Mouse (Mus musculus) T-helper 2 cell (primary cell): ENCODE measurements around the gene Cmya5.
"Not testable (repeated sequence)": the region's sequence is repeated elsewhere in the genome, so short reads cannot be mapped to it uniquely, and the experiment has no call there.

Experiments
- in situ Hi-C: fragments of 300-600 bp; cut with MboI, MseI; formaldehyde crosslinking; loops from one replicate; pipeline ENCODE4 v1.15.1; 2025; ENCODE audit warnings: high pct_unique_total_duplicates

Cmya5 gene

DNA sequence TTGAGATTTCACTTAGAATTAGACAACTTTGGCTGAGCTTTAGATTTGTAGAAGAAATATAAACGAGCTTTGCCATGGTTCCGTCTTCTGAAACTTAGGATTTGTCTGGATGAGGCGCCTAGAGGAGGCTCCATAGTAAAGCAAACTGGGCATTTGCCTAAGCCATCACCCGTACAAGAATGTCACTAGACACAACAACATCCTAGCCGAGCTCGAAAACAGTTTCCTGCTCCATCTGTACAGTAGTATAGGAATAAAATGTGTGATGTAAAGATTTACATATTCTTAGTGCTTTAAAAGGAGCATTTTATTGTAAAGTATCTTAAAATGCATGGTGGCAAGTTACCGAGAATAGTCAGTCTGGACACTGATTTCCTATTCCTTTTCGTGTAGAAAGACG lies 22.2 kb downstream of the Cmya5 start:
- in situ Hi-C loops: loop anchor here (10.0 kb wide), 1 partner anchor 348 kb away; no protein-coding TSS in a partner anchor

DNA sequence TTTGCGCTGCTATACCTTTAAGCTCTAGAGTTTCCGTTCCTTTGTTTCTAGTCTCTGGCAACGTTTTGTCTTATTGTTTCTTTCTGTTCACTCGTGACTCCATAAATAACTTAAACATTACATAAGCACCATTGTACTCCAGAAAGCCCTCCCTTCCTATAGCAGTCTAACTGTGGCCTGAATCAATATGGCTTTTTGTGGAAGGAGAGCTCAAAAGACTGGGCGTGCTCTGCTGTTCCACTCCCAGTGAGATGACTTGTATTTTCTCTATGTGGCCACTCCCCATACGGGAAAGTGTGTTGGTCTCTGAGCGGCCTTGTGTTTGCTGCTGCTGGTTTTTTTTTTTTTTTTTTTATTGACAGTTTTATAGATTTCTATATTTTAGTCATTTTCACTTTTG lies 27.3 kb downstream of the Cmya5 start:
- in situ Hi-C loops: no loop called here

DNA sequence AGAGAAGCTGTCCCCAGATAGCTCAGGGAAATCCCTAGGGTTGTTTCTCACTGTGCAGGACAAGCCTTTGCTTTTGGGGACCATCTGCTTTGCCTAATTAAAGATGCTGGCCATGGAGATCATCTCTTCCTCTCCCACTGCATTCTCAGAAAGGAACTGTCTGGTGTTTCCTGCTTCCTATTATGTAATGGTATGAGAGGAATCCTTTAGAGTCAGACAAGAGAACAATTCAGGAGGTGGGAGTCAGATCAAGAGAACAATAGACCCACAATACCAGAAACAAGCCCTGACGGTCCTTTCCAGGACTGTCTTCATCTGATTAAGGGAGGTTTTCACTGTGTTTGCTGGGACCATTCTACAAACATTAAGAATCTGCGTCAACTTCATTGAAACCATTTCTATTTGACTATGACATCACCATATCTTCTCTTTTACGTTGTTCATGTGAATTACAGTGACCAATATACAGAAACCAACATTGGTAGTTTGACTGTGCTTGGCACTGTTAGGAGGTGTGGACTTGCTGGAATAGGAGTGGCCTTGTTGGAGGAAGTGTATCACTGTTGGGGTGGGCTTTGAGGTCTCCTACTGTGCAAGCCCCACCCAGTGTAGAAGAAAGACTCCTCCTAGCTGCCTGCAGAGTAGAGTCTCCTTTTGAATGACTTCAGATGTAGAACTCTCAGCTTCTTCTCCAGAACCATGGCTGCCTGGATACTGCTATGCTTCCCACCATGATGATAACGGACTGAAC lies 42.0 kb downstream of the Cmya5 start:
- in situ Hi-C loops: no loop called here

DNA sequence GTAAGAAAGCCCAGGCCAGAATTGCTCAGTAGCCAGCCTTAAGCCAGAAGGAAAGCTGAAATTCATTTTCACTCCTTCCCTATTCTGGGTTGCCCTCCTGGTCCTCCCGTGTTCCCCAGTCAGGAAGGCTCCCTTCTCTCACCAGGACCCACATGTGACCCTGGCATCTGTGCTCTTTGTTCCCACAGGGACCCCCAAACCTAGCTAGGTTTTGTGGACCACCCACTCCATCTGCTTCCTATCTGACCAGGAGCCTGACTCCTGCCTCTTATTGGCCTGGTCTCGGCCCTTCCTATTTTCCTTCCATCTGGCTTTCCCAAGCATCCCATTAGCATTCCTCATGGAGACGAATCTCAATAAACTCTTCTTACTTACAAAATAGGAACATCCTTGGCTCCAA lies 45.9 kb downstream of the Cmya5 start:
- in situ Hi-C loops: no loop called here

DNA sequence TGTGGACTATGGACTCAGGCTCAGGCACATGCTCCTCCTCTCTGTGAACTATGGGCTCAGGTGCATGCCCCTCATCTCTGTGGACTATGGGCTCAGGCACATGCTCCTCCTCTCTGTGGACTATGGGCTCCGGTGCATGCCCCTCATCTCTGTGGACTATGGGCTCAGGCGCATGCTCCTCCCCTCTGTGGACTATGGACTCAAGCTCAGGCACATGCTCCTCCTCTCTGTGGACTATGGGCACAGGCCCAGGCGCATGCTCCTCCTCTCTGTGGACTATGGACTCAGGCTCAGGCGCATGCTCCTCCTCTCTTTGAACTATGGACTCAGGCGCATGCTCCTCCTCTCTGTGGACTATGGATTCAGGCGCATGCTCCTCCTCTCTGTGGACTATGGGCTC lies 47.9 kb downstream of the Cmya5 start:
- in situ Hi-C loops: no loop called here

DNA sequence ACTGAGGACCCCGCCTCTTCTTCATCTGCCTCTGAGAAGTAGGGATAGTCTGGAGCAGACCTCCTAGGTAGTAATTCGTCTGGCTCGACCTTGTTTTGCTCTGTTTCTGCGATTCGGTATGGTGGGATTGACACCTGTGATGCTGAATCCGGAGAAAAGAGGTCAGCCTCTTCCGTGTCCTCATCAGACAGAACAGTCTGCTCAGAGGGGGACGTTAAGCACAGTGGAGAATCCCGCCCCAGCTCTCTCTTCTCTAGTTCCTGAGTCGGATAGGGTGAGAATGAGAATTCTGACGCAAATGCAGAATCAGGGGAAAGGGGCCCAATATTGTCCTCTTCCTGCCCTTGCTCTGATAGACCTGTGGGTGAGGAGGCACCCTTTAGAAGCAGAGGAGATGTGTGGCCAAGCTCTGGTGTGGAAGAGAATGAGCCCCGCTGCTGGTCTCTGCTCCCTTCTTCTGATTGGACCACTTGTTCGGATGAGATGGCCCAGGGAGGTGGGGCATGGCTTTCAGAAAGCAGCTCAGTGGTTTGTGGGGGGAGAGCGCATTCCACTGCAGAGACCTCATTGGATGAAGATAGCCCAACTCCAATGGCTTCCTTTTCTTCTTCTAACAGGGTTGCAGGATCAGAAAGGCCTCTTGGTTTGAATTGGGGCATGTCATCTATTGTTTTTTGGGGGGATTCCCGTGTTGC lies 49.3 kb downstream of the Cmya5 start:
- in situ Hi-C loops: no loop called here

DNA sequence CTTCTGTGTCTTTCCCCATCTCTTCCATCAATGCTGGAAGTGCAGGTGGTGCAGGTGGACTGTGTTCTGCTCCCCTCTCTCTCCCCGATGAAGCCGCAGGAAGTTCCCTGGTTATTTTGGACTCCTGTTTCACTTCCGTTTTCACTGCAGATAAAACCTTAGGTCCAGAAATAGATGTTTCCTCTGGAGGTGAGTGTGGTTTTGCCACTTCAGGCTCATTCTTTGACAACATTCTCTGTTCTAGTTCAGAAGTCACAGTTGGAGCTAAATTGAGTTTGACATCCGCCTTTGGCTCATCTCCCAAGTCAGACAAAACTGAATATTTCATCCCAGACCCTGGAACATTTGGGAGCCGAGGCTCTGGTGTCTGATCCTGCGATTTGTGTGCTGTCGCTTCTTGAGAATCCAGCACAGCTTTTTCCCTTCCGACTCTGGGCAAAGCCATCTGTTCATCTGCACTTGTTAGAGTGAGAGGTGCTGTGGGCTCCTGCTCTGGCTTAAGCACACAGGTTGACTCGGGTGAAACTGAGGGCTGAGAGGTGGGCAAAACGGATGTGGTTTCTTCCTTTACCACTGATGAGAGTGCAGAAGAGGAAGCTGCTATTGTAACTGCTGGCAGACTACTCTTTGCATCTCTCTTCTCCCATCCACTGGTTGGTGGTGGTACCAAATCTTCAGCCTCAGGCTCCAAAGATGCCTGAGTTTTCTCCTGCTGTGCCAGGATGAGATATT lies 50.2 kb downstream of the Cmya5 start:
- in situ Hi-C loops: no loop called here

DNA sequence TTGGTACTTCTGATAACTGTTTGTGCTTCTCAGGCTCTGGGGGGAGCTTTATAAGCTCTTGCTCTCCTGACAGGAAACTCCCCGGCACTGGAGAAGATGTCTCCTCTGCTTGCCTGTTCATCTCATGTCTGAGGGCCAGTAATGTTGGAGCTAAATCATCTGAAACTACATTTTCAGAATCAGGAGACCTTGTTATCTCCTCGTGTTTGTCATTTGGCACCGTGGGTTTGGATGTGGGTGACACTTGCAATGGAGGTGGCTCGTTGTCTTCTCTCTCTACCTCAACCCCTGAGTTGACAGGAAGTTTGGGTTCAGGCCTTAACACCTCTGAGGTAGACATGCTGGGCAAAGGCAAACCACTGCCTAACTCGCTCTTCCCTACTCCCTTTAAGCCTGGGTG lies 50.8 kb downstream of the Cmya5 start:
- in situ Hi-C loops: no loop called here

DNA sequence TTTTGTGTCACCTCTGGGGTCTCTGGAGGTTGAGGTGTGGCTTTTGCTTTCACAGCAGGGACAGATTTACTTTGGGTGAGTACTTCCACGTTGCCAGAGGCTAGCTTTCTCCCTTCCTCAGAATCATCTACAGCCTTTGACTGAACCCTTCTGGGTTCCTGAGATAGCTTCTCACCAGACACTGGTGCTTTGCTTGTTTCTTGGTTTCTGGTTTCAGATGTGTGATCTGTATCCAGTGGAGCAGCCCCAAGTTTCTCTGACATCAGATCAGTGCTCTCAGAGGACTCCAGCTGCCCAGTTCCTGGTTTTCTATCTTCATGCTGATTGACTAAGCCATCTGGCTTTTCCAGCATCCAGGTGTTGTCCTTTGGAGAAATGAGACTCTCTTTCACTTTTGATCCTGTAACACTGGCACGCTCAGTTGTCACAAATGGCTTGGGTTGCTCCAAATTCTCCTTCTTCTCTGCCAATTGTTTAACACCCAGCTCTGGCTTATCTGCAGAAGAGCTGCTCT lies 51.6 kb downstream of the Cmya5 start:
- in situ Hi-C loops: no loop called here

DNA sequence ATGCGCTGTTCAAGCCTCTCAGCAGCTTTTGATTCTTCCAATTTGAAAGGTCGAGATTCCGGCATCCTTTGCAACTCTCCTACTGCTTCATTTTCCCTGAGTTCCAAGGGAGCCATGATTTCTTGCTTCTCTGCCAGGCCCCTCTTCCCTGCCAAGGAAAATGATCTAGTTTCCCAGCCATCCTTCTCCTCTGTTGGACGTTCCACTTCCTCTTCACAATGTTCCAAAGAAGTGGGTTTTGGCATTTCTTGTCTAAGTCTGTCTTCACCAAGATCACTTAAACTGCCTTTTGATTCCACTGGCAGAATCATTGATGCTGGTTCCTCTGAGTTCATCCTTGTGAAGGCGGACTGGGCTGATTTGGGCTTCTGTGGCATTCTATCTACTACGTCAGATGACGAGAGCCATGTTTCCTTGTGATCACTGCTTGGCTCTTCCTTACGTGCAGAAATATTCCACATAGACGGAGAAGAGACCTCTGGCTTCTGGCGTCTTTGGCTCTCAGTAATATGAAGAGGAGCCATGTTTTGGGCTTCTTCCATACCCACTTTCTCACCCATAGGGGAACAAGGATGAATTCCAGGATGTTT lies 52.6 kb downstream of the Cmya5 start:
- in situ Hi-C loops: no loop called here

DNA sequence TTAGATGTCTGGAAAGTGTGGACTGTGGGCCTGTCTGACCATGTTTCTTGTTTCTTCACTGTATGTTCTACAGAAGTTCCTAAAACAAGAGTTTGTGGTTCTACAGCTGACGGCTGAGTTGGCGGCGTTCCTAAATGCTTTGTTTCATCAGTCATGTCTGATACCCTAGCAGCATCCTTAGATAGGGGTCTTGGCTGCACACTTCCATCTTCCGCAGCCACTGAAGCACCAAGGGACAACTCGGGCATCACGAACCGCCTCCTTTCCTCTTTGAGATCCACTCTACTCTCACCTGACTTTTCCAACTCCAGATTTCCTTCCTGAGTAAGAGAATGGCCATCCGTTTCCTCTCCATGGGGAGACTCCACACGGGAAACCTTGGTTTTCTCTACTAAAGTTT lies 53.3 kb downstream of the Cmya5 start:
- in situ Hi-C loops: no loop called here

DNA sequence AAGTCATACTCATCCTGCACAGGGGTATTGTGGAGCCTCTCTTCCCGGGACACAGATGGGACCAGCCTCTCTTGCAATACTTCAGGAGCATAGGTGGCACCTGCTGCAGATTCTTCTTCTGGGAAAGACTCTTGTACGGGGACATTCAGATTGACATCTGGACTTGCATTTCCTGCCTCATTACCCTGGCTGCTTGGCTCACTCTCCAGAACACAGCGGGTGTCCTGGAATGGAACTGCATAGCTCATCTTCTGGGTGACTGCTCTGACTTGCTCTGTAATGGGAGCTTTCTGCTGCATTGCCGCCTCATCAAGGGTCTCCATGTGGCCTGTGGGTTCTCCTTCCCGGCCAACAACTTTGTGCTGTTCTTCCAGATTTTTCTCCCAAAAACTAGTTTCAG lies 55.0 kb downstream of the Cmya5 start:
- in situ Hi-C loops: loop anchor here (5.0 kb wide), 1 partner anchor 48 kb away; no protein-coding TSS in a partner anchor

DNA sequence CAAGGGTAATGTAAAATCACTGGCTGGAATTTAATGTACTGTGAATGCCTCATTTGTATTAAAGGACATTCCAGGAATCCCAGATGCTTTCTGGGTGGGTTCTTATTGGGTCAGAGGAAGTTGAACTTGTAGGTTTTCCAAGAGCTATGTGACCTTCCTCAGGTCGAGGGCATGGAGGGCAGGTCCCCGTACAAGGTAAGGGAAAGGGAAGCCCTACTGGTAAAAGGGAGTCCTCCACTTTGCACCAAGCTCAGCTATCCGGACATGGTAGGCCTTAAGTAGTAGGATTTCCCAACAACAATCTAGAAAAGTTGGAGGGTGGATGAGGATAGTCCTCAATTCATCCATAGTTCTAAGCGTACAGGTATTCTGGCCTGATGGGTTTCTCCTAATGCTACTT lies 58.8 kb downstream of the Cmya5 start:
- in situ Hi-C loops: loop anchor here (5.0 kb wide), 1 partner anchor 52 kb away; no protein-coding TSS in a partner anchor

DNA sequence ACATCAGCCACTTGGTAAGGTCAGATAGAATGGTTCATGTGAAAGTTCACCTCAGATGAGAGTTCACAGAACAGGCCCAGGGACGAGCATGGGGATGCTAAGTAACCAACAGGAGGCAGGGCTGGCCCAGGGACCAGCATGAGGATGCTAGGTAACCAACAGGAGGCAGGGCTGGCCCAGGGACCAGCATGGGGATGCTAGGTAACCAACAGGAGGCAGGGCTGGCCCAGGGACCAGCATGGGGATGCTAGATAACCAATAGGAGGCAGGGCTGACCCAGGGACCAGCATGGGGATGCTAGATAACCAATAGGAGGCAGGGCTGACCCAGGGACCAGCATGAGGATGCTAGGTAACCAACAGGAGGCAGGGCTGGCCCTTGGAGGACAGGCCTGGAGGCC lies 62.2 kb downstream of the Cmya5 start:
- in situ Hi-C loops: not testable (repeated sequence)

DNA sequence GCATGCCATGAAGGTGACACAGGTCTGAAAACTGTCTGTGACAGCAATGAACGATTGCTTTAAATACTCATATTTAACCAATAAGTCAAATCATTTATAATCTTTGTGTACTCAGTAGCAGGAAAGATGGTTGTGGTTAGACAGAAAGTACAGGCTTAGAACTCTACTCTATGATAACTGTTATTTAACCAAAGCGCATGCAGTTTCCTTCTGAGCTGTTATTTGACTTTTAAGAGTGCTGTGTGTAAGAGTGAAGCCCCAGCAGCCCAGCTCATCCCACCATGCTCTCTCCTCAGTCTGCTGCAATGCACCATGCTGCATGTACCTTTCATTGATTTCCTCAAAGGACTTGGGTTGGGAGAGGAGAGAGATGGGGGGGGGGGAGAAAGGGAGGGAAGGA lies 63.7 kb downstream of the Cmya5 start:
- in situ Hi-C loops: no loop called here

DNA sequence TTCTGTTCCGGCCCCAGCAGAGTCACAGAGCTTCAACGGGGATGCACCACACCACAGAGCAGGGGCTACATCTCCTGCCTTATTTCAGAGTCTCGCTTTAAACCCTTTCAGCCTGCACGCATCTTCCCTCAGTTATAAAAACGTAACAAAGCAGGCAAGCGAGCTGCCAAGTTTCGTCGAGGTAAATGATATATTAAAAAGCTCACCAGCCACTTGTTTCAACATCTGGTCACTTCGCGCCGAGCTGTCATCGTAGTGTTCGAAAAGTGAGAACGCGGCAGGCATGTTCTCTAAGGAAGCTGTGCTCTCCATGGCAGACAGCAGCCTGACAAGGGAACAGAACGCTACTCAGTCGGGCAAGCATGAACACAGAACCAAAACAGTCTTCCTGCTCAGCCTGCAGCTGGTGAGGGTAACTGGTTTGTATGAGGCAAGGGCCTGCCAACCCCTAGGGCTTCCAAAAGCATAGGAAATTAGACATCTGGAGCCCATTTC lies 70.3 kb downstream of the Cmya5 start:
- in situ Hi-C loops: loop anchor here (10.0 kb wide), 1 partner anchor 1421 kb away; no protein-coding TSS in a partner anchor

DNA sequence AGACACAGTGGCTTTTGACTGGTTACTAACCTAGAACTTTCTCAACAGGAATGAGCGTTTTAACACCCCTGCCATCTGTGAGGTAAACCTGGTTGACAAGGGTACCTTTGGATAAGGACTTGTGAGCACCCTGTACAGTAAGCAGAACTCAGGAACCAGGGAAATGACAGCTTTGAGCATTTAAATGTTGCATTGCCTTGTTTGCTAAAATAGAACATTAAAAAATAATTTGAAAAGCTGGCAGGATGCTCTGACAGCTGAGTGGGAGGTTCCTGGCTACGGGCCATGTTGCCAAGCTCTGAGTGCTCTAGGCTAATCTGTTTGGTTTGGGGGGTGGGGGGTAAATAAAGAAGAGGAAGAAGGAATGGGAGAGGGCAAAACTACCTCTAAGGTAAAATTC lies 70.9 kb downstream of the Cmya5 start:
- in situ Hi-C loops: loop anchor here (10.0 kb wide), 1 partner anchor 1421 kb away; no protein-coding TSS in a partner anchor

DNA sequence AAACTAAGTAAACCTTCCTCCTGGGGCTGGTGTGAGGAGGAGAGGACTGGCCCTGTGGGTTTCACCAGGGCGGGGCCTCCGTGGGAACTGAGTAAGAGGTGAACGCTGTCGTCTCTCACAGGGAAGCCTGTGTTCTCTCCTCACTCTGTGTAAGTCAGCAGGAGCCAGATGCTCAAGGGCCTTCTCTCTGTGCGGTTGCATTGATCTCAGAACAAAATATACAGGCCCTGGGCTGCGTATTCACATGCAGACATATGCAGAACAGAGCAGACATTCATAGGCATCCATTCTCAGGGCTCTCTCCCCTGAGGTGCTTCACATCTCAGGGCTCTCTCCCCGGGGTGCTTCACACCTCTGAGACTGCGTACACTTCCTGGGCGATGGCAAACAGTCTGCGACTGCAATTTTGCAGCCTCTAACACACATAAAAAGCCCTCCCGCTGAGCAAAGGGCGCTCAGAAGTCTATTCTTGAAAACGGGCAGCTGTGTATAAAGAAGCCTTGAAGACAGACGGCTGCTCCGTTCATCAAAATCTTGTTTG lies 71.6 kb downstream of the Cmya5 start:
- in situ Hi-C loops: loop anchor here (10.0 kb wide), 1 partner anchor 1422 kb away; no protein-coding TSS in a partner anchor

DNA sequence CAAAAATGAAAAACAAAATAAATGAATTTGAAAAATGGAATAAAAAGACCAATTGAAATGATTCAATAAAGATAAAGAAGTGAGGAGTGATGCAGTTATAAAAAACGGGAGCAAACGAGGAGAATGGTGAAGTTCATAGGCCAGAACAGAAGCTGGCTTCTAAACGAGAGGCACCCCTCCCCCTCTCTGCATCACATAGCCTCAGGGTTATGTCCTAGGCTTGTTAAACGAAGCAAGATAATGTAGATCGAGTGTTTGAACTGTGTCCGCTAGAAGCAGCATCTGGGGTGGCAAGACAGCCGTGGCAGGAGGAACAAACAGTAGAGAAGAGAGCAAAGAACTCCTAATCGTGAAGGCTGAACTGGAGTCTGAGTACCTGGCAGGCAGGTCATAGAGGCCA lies 74.1 kb downstream of the Cmya5 start:
- in situ Hi-C loops: loop anchor here (10.0 kb wide), 1 partner anchor 1424 kb away; no protein-coding TSS in a partner anchor

DNA sequence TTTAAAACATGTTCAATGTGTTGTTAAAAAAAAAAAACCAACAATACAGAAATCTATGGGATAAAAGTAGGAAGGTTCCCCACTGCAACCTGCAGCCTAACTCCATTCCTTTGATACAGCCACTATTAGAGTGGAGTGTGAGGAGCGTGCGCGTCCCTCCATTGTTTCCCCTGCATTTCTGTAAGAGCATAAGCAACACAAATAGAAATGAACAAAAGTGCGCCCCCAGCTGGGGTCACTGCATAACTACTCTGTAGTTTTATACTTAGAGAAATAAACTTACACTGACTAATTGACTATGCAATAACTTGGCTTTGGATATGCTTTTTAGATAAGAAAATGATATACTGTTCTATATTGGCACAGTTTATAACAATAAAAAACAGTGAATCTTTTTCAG lies 75.0 kb downstream of the Cmya5 start:
- in situ Hi-C loops: no loop called here

DNA sequence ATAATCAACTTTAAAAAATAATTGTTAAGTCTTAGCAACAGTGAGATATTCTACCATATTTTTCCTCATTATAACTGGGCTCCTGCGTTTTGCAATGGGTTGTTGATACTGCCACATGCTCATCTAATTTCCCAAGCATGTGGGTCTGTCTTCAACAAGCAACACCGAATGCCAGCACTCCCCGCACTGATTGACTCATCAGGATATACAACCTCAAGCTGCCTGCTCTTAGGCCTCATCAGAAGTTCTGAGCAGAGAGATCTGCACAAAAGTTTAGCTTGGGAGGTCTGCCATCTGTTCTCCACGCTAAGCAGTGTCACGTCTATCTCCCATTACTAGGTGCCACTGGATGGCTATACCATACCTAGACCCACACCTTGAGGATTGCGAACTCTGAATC lies 76.2 kb downstream of the Cmya5 start:
- in situ Hi-C loops: no loop called here
